Comparison of ENCODE assay signal across 8 mouse cellular contexts in genomic region chr12:27342691-27343605, GRCm38 (mm10). TPM values are rescaled to one million over a fixed set of nuclear protein-coding genes. Genes with fewer than 3 reads are reported as not detected.
DNase-seq lines count a peak whose midpoint lies in the region; ATAC-seq lines count a peak whose summit lies in the region.

No protein-coding gene starts in this region.

- peak overlapping the region; percentile 100 for H3K9ac ChIP-seq in hindbrain, embryonic 14.5 days
- H3K9ac ChIP-seq in lung, embryonic 15.5 days = peak overlapping the region; percentile 84

- no peaks in the 10 kb centered on the region; the same call in 1 of the 2 replicates for H3K36me3 ChIP-seq in hindbrain, embryonic 14.5 days (replicated peaks; ENCODE audit: control insufficient read depth, insufficient read depth)
- no peaks in the 10 kb centered on the region for H3K36me3 ChIP-seq in lung, embryonic 15.5 days

- no peaks in the 10 kb centered on the region for H3K27me3 ChIP-seq in hindbrain, embryonic 14.5 days (ENCODE audit: control insufficient read depth, insufficient read depth, low read length)
- H3K27me3 ChIP-seq in lung, embryonic 15.5 days = no peaks in the 10 kb centered on the region

- no peaks in the 10 kb centered on the region for H3K4me1 ChIP-seq in hindbrain, embryonic 14.5 days (replicated peaks; ENCODE audit: control insufficient read depth, insufficient read depth, low read length)
- peaks cover 11% of the 10 kb centered on the region for H3K4me1 ChIP-seq in lung, embryonic 15.5 days

- H3K4me2 ChIP-seq in hindbrain, embryonic 14.5 days (replicated peaks) = peak overlapping the region; percentile 91
- peak overlapping the region; percentile 90 for H3K4me2 ChIP-seq in lung, embryonic 15.5 days

- no peaks in the 10 kb centered on the region for H3K9me3 ChIP-seq in hindbrain, embryonic 14.5 days (ENCODE audit: control insufficient read depth, low read length)
- no peaks in the 10 kb centered on the region for H3K9me3 ChIP-seq in lung, embryonic 15.5 days

- peak; percentile 98 for DNase-seq in Muller cell, postnatal 12 days (ENCODE audit: inconsistent ontology term)
- peak; percentile 93 to 94 for DNase-seq in cerebellum, postnatal 14 days
- peak; percentile 92 to 93 for DNase-seq in frontal cortex, postnatal 14 days (ENCODE audit: low spot score in 2 of 2)
- DNase-seq in hindbrain, embryonic 14.5 days (ENCODE audit: low spot score) = peak; percentile 95
- peak; percentile 79 to 88 for DNase-seq in layer of hippocampus, postnatal 25 days (ENCODE audit: extremely low spot score in 1 of 2, low spot score in 1 of 2)
- peak; percentile 97 for DNase-seq in retina, embryonic 14.5 days (ENCODE audit: low spot score)
- DNase-seq in thymus, adult 18-20 months = no peak

- WGBS in hindbrain, embryonic 14.5 days = under 1% methylated on average over 72 of the region's 83 CpGs
- under 1% methylated on average over 83 of the region's 83 CpGs for WGBS in lung, embryonic 15.5 days

- H3K27ac ChIP-seq in hindbrain, embryonic 14.5 days = peak overlapping the region; percentile 100
- peak overlapping the region; percentile 96 for H3K27ac ChIP-seq in lung, embryonic 15.5 days

- peak overlapping the region; percentile 91 for H3K4me3 ChIP-seq in hindbrain, embryonic 14.5 days (replicated peaks; ENCODE audit: low read length)
- peak overlapping the region; percentile 90 for H3K4me3 ChIP-seq in lung, embryonic 15.5 days

- peak; percentile 95 for ATAC-seq in hindbrain, embryonic 14.5 days (ENCODE audit: low FRiP score)
- peak; percentile 95 for ATAC-seq in lung, embryonic 15.5 days (ENCODE audit: borderline replicate concordance, extremely low read depth, low FRiP score, low TSS enrichment)

RNA-seq across cellular contexts. Expression of gene Sox11, which starts 0.6 kb away (rescaled TPM):
- 336 and 376 TPM in 2 replicates for polyA plus RNA-seq in hindbrain, embryonic 14.5 days (2014; fragmentation: Nextera tagmentation; extraction: Ambion mirVana)
- total RNA-seq in layer of hippocampus, postnatal 25 days (2021) = 10 to 100 TPM; 22.9 to 23.5 TPM
- polyA plus RNA-seq in lung, embryonic 15.5 days (2015; fragmentation: Nextera tagmentation; extraction: Ambion mirVana) = 33.2 and 34.9 TPM in 2 replicates

Comparison
In these comparisons a context has a peak if more than half of its experiments do, and no peak if none do; other contexts are left out.
1. DNase-seq: peak in Muller cell, postnatal 12 days (single experiment), cerebellum, postnatal 14 days (2 of 2), frontal cortex, postnatal 14 days (2 of 2), hindbrain, embryonic 14.5 days (single experiment), layer of hippocampus, postnatal 25 days (2 of 2) and retina, embryonic 14.5 days (single experiment); none in thymus, adult 18-20 months (0 of 2).